Mouse (Mus musculus): ENCODE measurements around the gene Slc25a26. TPM values are rescaled to one million over a fixed set of nuclear protein-coding genes. Genes with fewer than 3 reads are reported as not detected.

Slc25a26 gene
- total RNA-seq (2021), result 10 to 100 TPM; 17.9 to 19.6 TPM
- long read RNA-seq, experiment 1, partial matches to known transcripts, result 7 of 18 reads
- long read RNA-seq, experiment 1, other reads (novel, unspliced or antisense), result 9 of 18 reads
- long read RNA-seq, experiment 2, partial matches to known transcripts, result 6 of 11 reads
- long read RNA-seq, experiment 2, other reads (novel, unspliced or antisense), result 5 of 11 reads

DNA sequence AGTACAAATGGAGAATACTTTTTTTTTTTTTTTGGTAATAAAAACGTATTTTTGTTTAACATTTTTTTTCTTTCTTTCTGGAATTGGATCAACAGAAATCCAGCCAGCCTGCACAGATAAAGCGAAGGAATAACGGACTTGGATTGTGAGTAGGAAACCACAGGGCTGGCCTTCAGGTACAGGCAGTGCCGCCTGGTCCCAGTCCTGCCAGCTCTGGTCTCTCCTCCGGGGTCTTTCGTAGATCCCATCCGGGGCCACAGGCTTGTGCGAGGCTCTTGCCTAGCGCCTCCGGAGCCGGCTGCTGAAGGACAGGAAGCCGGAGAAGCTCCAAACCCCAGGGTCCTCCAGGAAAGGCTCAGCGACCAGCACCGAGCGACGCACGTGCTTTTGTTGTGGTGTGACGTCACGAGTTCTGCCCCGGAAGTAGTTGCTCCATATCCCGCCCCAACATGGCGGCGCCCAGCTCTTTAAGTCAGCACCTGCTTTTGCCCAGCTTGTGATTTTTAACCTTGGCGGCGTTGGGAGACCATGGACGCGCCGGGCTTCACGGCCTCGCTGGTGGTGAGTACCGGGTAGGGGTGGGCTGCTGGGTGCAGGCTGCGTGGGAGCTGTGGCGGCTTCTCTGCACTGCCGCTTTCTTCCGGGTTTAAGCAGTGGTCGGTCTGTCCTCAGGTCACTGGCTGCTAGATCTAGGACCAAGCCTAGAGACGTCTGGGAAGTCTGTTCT, at the start of gene Slc25a26:
TSS of gene Slc25a26 (plus strand) at position 435 of the 727 bp plus-strand sequence.
- DNase-seq, result peak; percentile 88 to 94

DNA sequence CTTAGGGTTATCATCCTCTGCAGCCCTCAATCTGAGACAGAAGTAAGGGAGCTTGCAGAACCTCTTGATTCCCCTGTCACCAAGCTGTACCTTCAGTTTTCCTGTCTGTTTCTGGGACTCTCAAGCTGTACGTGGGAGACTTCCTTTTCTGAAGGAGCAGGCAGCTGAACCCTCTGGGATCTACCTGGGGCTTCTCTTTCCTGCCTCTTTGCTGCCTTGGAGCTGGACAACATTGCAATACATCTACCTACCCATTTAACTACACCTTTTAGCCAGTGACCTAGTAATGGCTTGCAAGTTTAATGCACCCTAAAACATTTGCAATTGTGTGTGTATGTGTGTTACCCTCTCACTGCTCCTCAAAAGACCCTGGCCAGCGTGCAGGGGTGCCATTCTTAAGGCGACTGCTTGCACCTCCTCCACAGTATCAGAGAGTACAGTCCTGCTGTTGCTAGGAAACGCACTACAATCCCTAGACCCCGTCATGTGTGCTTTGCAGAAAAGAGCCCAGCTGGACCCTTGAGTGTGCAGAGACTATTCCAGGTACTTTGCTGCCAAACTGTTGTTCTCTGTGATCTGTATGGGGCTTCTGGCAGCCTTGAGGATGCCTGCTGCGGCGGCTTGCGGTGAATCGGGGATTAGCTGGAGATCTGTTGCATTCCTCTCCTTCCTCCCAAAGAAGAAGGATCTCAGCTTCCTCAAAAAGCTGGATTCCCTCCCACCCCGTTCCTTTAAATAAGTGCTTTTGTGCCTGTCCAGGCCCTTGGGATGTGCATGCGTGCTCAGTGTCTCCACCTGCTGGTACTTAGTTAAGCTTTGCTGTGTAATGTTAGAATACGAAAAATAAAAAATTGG, 35.9 kb upstream of the Slc25a26 start:
- peak; percentile 25 to 62 for DNase-seq

DNA sequence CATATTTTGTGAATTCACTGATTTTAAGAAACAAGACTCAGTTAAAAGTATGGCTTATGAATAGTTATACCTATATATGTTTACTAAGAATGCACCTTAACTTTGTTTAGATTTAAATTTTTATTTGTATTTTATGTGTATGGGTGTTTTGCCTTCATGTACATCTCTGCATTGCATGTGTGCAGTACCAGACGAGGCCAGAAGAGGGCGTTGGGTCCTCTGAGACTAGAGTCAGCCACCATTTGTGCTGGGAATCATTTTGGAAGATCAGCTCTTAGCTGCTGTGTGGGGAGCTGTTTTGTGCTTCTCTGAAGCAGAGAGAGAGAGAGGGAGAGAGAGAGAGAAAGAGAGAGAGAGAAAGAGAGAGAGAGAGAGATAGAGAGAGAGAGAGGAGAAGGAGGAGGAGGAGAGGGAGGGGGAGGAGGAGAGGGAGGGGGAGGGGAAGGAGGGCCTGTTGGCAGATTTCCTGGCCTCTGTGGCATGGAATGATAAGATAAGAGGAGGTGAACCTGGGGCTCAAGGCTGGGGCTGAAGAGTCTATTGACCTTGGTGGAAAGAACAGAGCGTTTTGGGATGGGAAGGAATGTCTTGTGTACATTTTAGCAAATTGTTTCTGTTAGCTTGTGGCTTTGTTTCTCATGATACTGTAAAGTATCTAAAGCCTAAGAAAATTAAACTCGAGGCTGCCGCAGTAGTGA, 33.5 kb upstream of the Slc25a26 start:
- DNase-seq, result peak in 1 of 2 experiments; percentile 15

DNA sequence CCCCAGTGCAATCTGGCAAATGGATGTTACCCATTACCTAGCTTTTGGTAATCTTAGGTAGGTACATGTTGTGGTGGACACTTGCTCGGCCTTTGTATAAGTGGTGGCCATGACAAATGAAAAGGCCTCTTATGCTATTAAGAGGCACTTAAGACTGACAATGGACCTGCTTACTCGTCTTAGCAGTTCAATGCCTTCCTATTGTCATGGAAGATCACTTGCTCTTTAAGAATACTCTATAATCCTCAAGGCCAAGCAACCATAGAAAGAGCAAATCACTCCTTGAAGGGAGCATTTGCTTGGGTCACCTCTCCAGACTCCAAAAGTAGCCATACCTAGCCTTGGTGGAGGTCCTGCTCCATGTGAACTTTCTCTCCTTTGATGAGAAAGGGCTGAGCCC, 7.4 kb upstream of the Slc25a26 start:
- DNase-seq, result no peak

DNA sequence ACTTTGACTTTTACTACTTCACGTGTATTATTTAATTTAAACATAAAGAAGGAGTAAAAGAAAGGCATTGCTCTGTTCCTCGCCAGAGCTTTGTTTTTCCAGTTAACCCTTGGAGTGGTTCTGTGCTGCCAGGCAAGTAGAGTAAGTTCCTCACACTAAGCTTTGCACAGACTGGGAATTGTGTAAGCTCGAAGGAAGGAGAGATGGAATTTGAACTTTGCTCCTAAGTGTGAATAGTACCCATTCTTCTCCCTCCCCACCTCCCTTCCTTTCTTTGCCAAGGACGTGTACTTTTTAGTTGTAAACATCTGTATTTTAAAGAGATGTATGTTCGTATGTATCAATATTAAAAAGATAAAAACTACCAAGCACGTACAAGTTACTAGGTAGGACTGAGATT, 3.8 kb downstream of the Slc25a26 start:
- DNase-seq, result no peak

DNA sequence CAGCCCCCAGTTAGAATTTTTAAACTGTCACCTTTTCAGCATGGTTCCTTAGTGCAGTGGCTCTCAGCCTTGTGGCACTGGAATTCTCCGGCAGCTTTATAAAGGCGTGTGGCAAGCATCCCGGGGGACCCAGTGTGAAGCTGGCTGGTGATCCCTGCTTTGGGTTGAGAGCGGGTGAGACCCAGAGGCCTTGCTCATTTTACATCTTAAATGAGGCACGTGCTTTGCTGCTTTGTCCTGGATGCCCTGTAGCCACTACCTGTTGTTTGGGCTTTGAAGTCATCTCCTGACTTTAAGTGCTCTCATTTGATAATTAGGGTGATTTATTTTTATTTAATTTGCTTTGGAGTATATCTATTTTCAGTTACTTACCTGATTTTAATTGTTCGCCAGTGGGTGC, 7.8 kb downstream of the Slc25a26 start:
- no peak for DNase-seq

DNA sequence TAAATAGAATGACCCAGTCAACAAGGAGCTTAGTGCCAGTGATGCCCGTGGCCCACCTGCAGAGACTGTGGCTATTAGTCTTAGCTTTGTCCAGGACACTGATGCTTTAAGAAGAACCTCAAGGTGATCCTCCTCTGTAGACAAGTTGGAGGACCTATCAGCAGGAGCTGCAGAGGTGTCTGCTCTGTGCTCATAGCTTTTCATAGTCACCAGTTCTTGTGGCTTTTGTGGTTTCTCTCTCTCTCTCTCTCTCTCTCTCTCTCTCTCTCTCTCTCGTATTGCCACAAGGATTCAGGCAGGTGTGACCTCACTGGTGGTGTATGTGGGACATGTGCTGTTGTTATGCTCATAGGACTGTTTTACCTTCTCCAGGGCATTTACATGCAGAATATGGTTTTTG, 8.7 kb downstream of the Slc25a26 start:
- no peak for DNase-seq

DNA sequence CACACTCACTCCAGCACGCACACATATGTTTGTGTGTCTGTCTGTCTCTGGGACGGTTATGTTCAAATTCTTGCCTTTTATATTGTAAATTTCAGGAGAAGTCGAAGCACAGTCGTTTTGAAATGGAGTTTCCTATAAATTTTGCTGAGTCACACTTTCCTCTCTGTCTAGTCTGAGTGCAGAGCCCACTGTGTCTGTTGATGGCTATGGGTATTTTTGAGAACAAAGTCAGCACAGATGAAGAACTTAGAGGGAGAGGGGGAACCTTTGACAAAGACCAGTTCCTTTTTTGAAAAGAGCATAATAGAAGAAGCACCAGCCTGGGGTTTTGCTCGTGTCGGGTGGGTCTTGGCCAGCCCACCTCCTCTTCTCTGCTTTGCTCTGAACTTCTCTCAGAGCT, 9.1 kb downstream of the Slc25a26 start:
- DNase-seq, result no peak

DNA sequence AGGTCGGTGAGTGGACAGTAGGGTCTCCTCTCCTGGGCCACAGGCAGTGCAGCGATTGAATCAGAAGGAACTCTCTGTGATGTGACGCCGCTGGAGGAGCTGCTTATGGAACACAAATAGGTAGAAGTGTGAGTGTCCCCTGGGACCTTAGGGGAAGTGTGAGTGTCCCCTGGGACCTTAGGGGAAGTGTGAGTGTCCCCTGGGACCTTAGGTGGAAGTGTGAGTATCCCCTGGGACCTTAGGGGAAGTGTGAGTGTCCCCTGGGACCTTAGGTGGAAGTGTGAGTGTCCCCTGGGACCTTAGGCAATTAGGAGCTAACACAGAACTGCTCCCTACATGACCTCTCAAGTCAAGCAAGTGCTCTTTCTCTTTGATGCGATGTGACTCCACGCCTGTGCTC, 18.0 kb downstream of the Slc25a26 start:
- DNase-seq, result peak in 1 of 2 experiments; percentile 8

DNA sequence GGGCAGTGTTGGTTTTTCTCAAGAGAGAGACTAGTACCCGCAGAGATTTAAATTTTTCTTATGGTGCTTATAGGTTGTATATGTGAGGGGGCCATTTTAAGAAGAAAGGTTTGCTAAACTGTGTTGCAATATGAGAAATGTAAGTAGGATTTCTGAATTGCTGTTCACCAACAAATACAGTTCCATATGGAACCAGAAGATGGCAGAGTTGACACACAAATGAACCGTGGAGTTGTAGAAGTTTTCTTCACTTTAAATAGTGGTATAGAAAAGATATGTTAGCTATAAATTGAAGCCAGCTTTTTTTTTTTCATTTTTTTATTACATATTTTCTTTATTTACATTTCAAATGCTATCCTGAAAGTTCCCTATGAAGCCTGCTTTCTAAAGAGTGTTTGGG, 24.2 kb downstream of the Slc25a26 start:
- peak in 1 of 2 experiments; percentile 47 for DNase-seq

DNA sequence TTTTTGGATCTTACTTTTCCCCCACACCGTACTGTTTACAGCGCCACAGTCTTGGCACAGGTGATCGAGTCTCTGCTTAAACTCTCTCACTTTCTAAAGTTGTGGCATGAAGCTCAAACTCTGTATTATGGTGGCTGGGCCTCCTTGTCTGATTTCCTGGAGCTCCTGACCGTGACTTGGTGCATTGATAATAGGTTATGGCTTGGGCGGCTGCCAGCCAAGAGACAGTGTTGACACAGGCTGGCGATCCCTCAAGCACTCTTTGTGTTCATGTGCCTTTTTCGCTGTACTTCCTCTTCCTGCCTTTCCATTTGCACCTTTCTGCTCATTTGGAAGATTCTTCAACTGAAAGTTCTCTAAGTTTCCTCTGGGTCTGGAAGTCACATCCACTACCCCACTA, 30.6 kb downstream of the Slc25a26 start:
- DNase-seq, result no peak

DNA sequence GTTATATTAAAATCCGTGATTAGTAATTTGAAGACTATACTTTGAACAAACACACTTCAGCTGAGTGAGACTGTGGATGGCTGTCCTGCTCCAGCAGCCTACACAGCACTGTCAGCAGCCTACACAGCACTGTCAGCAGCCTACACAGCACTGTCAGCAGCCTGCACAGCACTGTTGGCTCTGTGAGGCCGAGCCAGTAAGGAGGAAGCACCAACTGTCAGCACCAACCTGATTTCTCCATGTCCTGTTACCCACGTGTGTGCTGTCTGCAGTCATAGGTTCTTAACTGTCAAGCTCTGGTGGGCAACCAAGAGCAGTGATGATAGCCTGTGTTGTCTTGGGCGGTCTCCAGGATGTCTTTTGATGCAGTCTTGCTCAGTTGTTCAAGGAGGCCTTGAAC, 32.0 kb downstream of the Slc25a26 start:
- no peak for DNase-seq

DNA sequence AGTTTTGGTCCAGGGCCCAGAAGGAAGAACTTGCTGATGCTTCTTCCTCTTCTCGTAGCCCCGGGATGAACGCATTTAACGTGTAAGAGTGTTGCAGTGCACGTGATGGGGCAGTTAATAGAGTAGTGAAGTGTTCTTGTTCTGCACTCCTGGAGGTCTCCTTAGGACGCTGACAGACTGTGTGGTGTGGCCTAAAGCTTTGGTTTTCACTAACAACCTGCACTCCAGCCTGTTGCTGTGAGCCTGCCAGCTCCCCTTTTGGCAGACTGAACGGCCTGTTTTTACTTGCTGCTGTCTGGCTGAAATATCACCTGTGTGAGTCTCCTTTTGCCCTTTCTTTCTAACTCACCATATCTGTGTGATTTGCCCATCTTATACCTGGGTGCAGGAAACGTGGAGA, 36.3 kb downstream of the Slc25a26 start:
- DNase-seq, result no peak

DNA sequence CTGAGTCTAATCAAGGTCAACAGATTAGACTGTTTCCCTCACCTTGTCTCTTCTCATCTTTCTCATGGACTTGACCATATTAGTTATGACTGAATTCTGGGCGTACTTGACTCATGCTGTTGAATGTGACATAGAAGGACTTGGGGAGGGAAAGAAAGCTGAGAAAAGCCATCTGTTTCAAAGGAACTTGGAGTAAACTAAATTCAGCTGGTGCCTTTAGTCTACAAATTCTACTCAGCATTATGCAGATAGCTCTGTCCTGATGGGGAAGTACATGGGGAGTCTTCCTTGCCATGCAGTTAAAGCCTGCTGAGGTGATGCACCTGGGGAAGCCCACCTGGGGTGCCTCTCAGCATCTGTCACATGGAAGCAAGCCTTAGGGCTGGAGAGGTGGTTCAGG, 37.5 kb downstream of the Slc25a26 start:
- DNase-seq, result no peak

DNA sequence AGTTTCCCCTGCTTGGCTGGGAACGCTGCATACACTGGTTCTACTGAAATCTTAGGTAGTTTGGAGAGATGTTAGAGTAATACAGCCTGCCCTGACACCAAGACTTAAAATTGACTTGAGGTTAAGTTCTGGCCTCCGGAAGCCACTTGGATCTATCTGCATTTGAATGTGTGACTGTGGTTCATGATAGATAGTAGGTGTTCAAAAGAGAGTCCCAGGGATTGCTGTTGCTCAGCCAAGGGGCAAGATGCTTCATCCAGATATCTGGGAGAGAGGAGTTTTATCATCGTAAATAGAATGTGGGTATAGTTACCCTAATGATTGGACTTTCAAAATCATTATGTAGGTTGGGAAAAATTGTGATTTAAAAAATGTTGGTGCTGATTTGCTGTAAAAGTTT, 40.0 kb downstream of the Slc25a26 start:
- no peak for DNase-seq

DNA sequence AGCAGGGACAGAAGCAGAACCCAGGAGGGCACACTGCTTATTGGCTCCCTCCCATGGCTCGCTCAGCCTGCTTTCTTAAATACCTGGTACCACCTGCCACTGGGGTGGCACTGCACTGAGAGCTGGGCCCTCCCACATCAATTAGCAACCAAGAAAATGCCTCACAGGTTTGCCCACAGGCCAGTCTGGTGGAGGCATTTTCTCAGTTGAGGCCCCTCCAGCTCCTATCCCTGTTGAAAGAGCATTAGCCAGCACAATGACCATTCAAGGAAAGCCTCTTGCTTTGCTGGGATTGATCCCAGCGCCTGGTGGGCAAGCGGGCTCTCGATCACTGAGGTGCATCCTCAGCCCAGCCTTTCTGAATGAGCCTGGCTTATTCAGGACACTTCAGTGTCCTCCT, 40.5 kb downstream of the Slc25a26 start:
- DNase-seq, result no peak

DNA sequence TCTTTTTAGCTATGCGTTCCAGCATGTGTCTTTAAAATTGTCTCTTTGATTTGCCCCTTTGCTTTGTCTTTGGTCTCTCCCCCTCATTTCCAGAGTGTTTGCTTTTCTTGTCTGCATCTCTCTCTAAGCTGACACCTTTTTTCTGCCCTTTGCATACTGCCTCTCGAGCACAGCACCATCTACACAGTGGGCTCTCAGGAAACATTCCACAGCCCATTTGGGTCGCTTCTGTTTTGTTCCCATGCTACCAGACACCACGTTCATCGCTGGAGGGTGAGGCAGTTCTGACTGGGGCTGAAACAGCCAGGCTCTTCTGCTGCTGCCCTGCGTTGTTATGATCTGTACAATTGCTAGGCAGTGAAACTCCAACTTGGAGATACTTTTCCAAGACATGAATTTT, 41.0 kb downstream of the Slc25a26 start:
- DNase-seq, result no peak

DNA sequence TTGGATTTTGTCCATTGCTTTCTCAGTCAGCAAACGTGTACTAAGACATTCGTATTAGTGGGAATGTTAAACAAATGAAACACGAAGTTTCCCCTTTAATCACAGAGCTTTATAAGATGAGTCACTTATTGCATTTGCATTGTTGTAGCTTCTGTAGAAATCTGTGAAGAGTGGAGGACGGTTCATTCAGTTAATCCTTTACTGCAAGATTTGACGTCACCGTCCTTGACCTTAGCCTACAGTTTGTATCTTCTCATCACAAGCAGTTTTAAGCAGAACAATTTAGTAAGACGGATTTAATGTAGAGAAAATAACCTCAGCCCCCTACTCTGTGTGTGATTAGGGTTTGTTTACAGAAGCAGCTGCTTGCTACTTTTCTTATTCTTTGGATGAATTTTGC, 41.7 kb downstream of the Slc25a26 start:
- DNase-seq, result no peak

DNA sequence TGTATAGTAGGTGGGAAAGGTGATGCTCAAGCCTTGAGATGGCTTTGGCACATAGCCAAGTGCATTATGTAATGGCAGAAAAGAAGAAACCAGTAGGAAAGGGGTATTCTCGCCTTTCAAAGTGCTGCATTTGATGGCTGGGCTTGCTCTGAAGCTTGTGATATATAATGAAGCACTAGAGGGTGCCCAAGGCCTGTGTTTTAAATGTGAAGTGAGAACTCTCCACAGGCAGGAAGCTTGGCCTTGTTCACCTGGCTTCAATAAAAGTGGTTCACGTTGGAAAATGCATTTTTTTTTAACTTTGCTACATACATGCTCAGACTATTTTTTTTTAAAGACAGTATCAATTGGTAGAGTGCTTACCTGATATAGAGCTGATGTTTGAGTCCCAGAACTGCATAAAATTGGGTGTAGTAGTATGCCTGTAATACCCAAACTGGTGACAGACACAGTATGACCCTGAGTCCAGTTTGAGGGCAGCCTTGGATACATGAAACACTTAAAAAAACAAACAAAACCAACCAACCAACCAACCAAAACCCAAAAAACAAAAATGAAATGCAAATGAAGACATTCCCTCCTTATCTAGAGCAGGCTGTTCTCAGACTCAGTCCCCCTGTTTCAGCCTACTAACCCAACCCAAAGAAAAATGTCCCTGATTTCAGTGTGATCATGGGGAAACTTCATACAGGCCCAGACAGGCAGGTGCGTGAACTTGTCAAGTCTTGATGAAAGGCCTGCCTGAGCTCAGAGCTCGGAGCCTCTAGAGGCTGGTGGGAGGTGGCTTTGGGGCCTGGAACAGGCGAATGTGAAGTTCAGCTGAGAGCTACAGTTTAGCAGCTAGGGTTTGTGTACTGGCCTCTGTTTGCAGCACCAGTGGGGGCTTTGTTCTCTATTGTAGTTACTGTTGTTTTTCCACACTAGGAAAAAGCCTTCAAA, 44.0 kb downstream of the Slc25a26 start:
- peak; percentile 31 to 75 for DNase-seq

DNA sequence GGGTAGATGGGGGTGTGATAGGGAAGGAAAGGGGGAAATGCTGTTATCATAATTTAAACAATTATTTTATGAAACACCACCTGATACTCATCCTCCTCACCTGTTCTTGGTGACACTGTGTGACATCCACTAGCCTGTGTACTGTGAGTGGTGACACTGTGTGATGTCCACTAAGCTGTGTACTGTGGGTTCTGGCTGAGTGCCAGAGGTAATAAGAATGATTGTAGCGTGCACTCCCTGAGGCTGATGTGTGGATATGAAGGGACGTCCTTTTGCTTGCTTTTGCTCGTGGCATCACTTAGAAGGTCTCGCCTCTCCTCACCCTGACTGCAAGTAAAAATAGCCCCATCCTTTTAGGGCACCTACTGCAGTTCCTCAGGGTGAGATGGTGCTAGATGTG, 47.1 kb downstream of the Slc25a26 start:
- no peak for DNase-seq

DNA sequence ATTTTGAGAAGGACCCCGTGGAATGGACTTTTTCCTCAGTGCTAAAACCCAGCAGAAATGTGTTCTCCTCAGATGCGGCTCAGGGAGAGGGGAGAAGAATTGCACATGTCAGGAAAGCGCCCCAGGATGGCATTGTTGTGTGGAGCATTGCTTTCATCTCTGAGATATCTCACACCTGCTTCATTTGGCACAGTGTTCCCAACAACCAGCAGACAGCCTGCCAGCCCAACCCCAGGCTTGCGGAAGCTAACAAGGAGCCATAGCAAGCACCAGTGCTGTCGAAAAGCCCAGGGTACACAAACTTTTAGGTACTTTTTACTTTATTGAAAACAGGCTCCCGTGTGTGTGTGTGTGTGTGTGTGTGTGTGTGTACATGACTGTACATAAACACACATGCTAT, 50.2 kb downstream of the Slc25a26 start:
- DNase-seq, result no peak
